Mouse (Mus musculus): Measurements from ENCODE around the gene Gm20441. TPM values are rescaled to one million over a fixed set of nuclear protein-coding genes. Genes with fewer than 3 reads are reported as not detected.

Gene Gm20441
- polyA plus RNA-seq, 1 experiment = 1.2 TPM

Other genes starting within 250 kb of the Gm20441 start
- gene Lrrc75b, start 220.6 kb downstream of the Gm20441 start, polyA plus RNA-seq (2012; rRNA removed) = 9.0 and 18.2 TPM in 2 replicates
- gene Ggt1, start 219.3 kb downstream of the Gm20441 start, polyA plus RNA-seq (2012; rRNA removed) = 127 and 198 TPM in 2 replicates
- gene Ggt5, start 191.6 kb downstream of the Gm20441 start, polyA plus RNA-seq (2012; rRNA removed) = 41.4 and 47.0 TPM in 2 replicates
- 21.5 and 32.8 TPM in 2 replicates for gene Susd2, start 136.9 kb downstream of the Gm20441 start, polyA plus RNA-seq (2012; rRNA removed)
- 31.3 and 33.0 TPM in 2 replicates for gene Cabin1, start 16.6 kb downstream of the Gm20441 start, polyA plus RNA-seq (2012; rRNA removed)
- 97.9 and 149 TPM in 2 replicates for gene Ddt, start 7.5 kb downstream of the Gm20441 start, polyA plus RNA-seq (2012; rRNA removed)
- gene Gstt3, start 460 bp upstream of the Gm20441 start, polyA plus RNA-seq (2012; rRNA removed) = 99.8 and 148 TPM in 2 replicates
- gene Gstt1, start 17.6 kb upstream of the Gm20441 start, polyA plus RNA-seq (2012; rRNA removed) = 143 and 149 TPM in 2 replicates
- gene Gstt4, start 41.6 kb upstream of the Gm20441 start, polyA plus RNA-seq (2012; rRNA removed) = 1.0 and 2.6 TPM in 2 replicates
- 140 and 162 TPM in 2 replicates for gene Gstt2, start 56.5 kb upstream of the Gm20441 start, polyA plus RNA-seq (2012; rRNA removed)
- 670 and 829 TPM in 2 replicates for gene Mif, start 79.3 kb upstream of the Gm20441 start, polyA plus RNA-seq (2012; rRNA removed)
- gene Derl3, start 112.5 kb upstream of the Gm20441 start, polyA plus RNA-seq (2012; rRNA removed) = 186 and 253 TPM in 2 replicates
- 37.1 and 46.1 TPM in 2 replicates for gene Smarcb1, start 140.7 kb upstream of the Gm20441 start, polyA plus RNA-seq (2012; rRNA removed)
- 138 and 191 TPM in 2 replicates for gene Chchd10, start 152.2 kb upstream of the Gm20441 start, polyA plus RNA-seq (2012; rRNA removed)
- gene Mmp11, start 155.5 kb upstream of the Gm20441 start, polyA plus RNA-seq (2012; rRNA removed) = 15.5 and 16.6 TPM in 2 replicates
- 1.0 and 1.4 TPM in 2 replicates for gene Gm867, start 159.7 kb upstream of the Gm20441 start, polyA plus RNA-seq (2012; rRNA removed)
- 0.24 and 0.55 TPM in 2 replicates for gene Vpreb3, start 162.1 kb upstream of the Gm20441 start, polyA plus RNA-seq (2012; rRNA removed)
- gene Gm5134, start 173.6 kb upstream of the Gm20441 start, polyA plus RNA-seq (2012; rRNA removed) = 0.07 and 0.13 TPM in 2 replicates